11 mouse cellular contexts compared by ENCODE assay signal in the genomic region with DNA sequence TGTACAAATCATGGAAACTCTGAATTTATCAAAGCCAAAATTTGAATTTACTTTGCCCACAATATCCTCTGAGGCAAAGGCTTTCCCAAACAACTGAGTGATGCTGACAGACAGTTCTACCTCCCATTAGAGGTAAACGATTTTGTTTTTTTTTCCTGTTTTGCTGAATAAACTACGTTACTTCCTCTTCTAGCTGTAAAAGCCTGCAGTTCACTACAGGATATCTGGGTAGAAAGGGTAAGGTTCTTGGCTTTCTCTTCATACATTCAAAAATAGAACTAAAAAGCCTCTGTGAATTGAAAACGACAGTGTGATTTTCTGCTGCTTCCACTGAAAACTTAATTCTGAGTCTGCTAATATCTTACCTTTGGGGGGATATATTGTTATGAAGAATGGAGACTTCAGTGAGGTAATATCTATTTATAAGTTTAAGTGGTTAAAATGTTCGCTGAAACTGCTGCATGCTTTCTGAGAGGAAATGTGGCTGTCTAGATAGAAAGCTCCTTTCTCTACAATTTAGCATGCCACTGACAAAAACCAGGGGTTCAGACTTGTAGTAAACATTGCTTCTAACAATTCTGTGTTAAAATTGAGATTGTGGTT. TPM values are rescaled to one million over a fixed set of nuclear protein-coding genes. Genes with fewer than 3 reads are reported as not detected.
DNase-seq lines count a peak whose midpoint lies in the region; ATAC-seq lines count a peak whose summit lies in the region.
"Had no signal": no experiment of that assay in that cellular context is flagged by ENCODE, and none has a peak within 500 bp of the region (broad histone marks: within the 10 kb centered on the region; RNA-seq: fewer than 3 reads in every experiment).

No protein-coding gene starts in this region.

- H3K27me3 ChIP-seq in limb, embryonic 12.5 days: peaks cover 4% of the 10 kb centered on the region; the same call in 1 of the 2 replicates
- peaks cover 18% of the 10 kb centered on the region; the same call in 1 of the 2 replicates for H3K27me3 ChIP-seq in limb, embryonic 10.5 days (ENCODE audit: low read depth, poor library complexity, severe bottlenecking)

- H3K9ac ChIP-seq in limb, embryonic 12.5 days (replicated peaks): no peak overlapping the region

- H3K27ac ChIP-seq in limb, embryonic 12.5 days: 0 out of 2 replicates have a peak overlapping the region, but pooled peaks have one; percentile 41
- H3K27ac ChIP-seq in limb, embryonic 10.5 days: no peak overlapping the region; the same call in 1 of the 2 replicates
- peak overlapping the region; percentile 80 for H3K27ac ChIP-seq in macrophage

- no peak for DNase-seq in limb, embryonic 10.5 days (ENCODE audit: low spot score)
- no peak for DNase-seq in thymus, postnatal 36 days
- no peak for DNase-seq in testis, postnatal 14 days (ENCODE audit: low spot score)
- DNase-seq: gastrocnemius, postnatal 25 days; kidney, adult 18-20 months; right cerebral cortex, postnatal 14 days had no signal

- H3K79me2 ChIP-seq in macrophage (ENCODE audit: inconsistent target): peaks cover 25% of the 10 kb centered on the region

- H3K36me3 ChIP-seq in limb, embryonic 12.5 days: no peaks in the 10 kb centered on the region
- no peaks in the 10 kb centered on the region for H3K36me3 ChIP-seq in limb, embryonic 10.5 days
- H3K36me3 ChIP-seq in macrophage (ENCODE audit: inconsistent target): no peaks in the 10 kb centered on the region

- H3K9me3 ChIP-seq in limb, embryonic 12.5 days: no peaks in the 10 kb centered on the region
- no peaks in the 10 kb centered on the region for H3K9me3 ChIP-seq in limb, embryonic 10.5 days (replicated peaks)

- H3K4me1 ChIP-seq in limb, embryonic 12.5 days (replicated peaks): no peaks in the 10 kb centered on the region
- peaks cover 6% of the 10 kb centered on the region; the same call in 1 of the 2 replicates for H3K4me1 ChIP-seq in limb, embryonic 10.5 days

- H3K4me2 ChIP-seq in limb, embryonic 12.5 days: no peak overlapping the region

- no peak for ATAC-seq in limb, embryonic 12.5 days (ENCODE audit: insufficient number of reproducible peaks, insufficient read depth, low FRiP score, low TSS enrichment, low read depth)
- ATAC-seq in CD4-positive, CD25-positive, alpha-beta regulatory T cell, adult 4 months: peak; percentile 46
- ATAC-seq in common myeloid progenitor, adult 5-6 weeks (replicated peaks; ENCODE audit: low read depth, poor library complexity, severe bottlenecking): peak; percentile 57

- 56% methylated on average over 4 of the region's 4 CpGs for WGBS in limb, embryonic 12.5 days
- WGBS in limb, embryonic 10.5 days: 68% methylated on average over 4 of the region's 4 CpGs
- WGBS in macrophage (ENCODE audit: missing documents): 23% methylated on average over 4 of the region's 4 CpGs

- no peak overlapping the region for H3K4me3 ChIP-seq in limb, embryonic 12.5 days (replicated peaks)
- H3K4me3 ChIP-seq in limb, embryonic 10.5 days: no peak overlapping the region
- peak overlapping the region; percentile 34 for H3K4me3 ChIP-seq in macrophage (ENCODE audit: inconsistent target)
- H3K4me3 ChIP-seq: erythroblast, embryonic 14.5 days had no signal

RNA-seq across cellular contexts. Expression of a gene that starts 0.8 kb away (rescaled TPM):
- 1.3 TPM in 2 replicates for polyA plus RNA-seq in limb, embryonic 12.5 days (2016; fragmentation: Nextera tagmentation; extraction: Ambion mirVana)
- polyA plus RNA-seq in limb, embryonic 10.5 days (2016; fragmentation: Nextera tagmentation; extraction: Ambion mirVana): 0.43 and 0.44 TPM in 2 replicates
- polyA plus RNA-seq in CD4-positive, CD25-positive, alpha-beta regulatory T cell, adult 4 months (2017; shearing (Covaris generic)): 1 to 10 TPM; 6.1 to 7.2 TPM
- total RNA-seq in common myeloid progenitor, adult 5-6 weeks (2017): 0.58 and 1.1 TPM in 2 replicates
- 10 to 100 TPM in 1 of 26 experiments, 1 to 10 TPM in 25; 1.7 to 14.4 (median 5.4) TPM for total RNA-seq in macrophage (2018; cell fraction: chromatin; rRNA removed)
- 10 to 100 TPM in 17 of 26 experiments, 1 to 10 TPM in 9; 8.1 to 15.3 (median 10.6) TPM for total RNA-seq in macrophage (2018; cell fraction: cytosol; rRNA removed)
- total RNA-seq in macrophage (2018; cell fraction: nucleus; rRNA removed): 10 to 100 TPM in 14 of 26 experiments, 1 to 10 TPM in 12; 5.6 to 25.0 (median 10.7) TPM
- polyA plus RNA-seq in macrophage (2018): 6.6 to 16.1 TPM (median 16.1 TPM) in 3 replicates
